Mouse (Mus musculus) MEL (cell line): ENCODE measurements around the gene Daglb. TPM values are rescaled to one million over a fixed set of nuclear protein-coding genes. Genes with fewer than 3 reads are reported as not detected.

Source experiments
- DNase-seq: peaks from one replicate; pipeline ENCODE4 v3.0.0; 2011; ENCODE audit warnings: low read depth, low spot score
- H3K27ac ChIP-seq: 2 replicates; pipeline ENCODE4 v1.5.1; 2012; ENCODE audit warnings: low read depth, mild to moderate bottlenecking, control low read depth, low read length, moderate library complexity; ENCODE audit not compliant: control insufficient read depth
- H3K27me3 ChIP-seq, 2 experiments: fragments of 150-350 bp in 1 of 2; sonication (generic) in 1 of 2; 2 replicates each; pipeline ENCODE4 v1.6.1; 2012; ENCODE audit warnings: low read length in 2 of 2, mild to moderate bottlenecking in 2 of 2, improper control_type of control experiment in 1 of 2, moderate library complexity in 1 of 2; ENCODE audit not compliant: insufficient read depth in 2 of 2, control insufficient read depth in 1 of 2
- H3K36me3 ChIP-seq, 2 experiments: 2 replicates each; pipeline ENCODE4 v1.6.1; 2012 to 2014; ENCODE audit warnings: low read length in 2 of 2, improper control_type of control experiment in 1 of 2, inconsistent platforms in 1 of 2, mild to moderate bottlenecking in 1 of 2; ENCODE audit not compliant: insufficient read depth in 2 of 2, control insufficient read depth in 1 of 2
- H3K4me1 ChIP-seq, 2 experiments: fragments of 150-350 bp in 1 of 2; sonication (generic) in 1 of 2; 2 replicates each; pipeline ENCODE4 v1.6.1; 2012; ENCODE audit warnings: low read length in 2 of 2, improper control_type of control experiment in 1 of 2, mild to moderate bottlenecking in 1 of 2; ENCODE audit not compliant: insufficient read depth in 2 of 2, control insufficient read depth in 1 of 2
- H3K4me3 ChIP-seq, 2 experiments: fragments of 150-350 bp in 1 of 2; sonication (generic) in 1 of 2; 2 replicates each; pipeline ENCODE4 v1.5.1; 2012; ENCODE audit warnings: low read depth in 2 of 2, low read length in 2 of 2, mild to moderate bottlenecking in 2 of 2, moderate library complexity in 2 of 2, control low read depth in 1 of 2, improper control_type of control experiment in 1 of 2; ENCODE audit not compliant: control insufficient read depth in 1 of 2, insufficient read depth in 1 of 2
- H3K79me2 ChIP-seq: 2 replicates; pipeline ENCODE4 v1.6.1; 2012; ENCODE audit warnings: mild to moderate bottlenecking, low read length, moderate library complexity; ENCODE audit not compliant: control insufficient read depth, poor library complexity, insufficient read depth
- H3K9ac ChIP-seq: 2 replicates; pipeline ENCODE4 v1.6.1; 2012; ENCODE audit warnings: low read depth, mild to moderate bottlenecking, control low read depth, low read length, moderate library complexity; ENCODE audit not compliant: control insufficient read depth, poor library complexity, severe bottlenecking
- H3K9me3 ChIP-seq: fragments of 150-350 bp; sonication (generic); replicated peaks from 2 replicates; pipeline ENCODE4 v1.6.1; 2012; ENCODE audit warnings: mild to moderate bottlenecking, low read length, improper control_type of control experiment, moderate library complexity; ENCODE audit not compliant: insufficient read depth
- CTCF ChIP-seq, 3 experiments: IDR thresholded peaks in 2 of 3; conservative IDR thresholded peaks in 1 of 3; 2 replicates each; pipeline ENCODE4 v1.5.1; 2011 to 2012; ENCODE audit warnings: low read length in 3 of 3, low read depth in 2 of 3, mild to moderate bottlenecking in 2 of 3, improper control_type of control experiment in 1 of 3, inconsistent platforms in 1 of 3, mixed read lengths in 1 of 3, moderate library complexity in 1 of 3; ENCODE audit not compliant: control insufficient read depth in 1 of 3, insufficient read depth in 1 of 3, poor library complexity in 1 of 3, severe bottlenecking in 1 of 3
- GABPA ChIP-seq: IDR thresholded peaks from 2 replicates; pipeline ENCODE4 v1.6.1; 2012; ENCODE audit warnings: low read depth, mild to moderate bottlenecking, inconsistent platforms, low read length, improper control_type of control experiment, moderate library complexity
- HCFC1 ChIP-seq: IDR thresholded peaks from 2 replicates; pipeline ENCODE4 v1.6.1; 2012; ENCODE audit warnings: low read depth, mild to moderate bottlenecking, inconsistent platforms, low read length, improper control_type of control experiment, moderate library complexity
- JUND ChIP-seq: IDR thresholded peaks from 2 replicates; pipeline ENCODE4 v1.6.1; 2011; ENCODE audit warnings: low read depth, mild to moderate bottlenecking, improper control_type of control experiment, low read length
- MYB ChIP-seq: IDR thresholded peaks from 2 replicates; pipeline ENCODE4 v1.6.1; 2011; ENCODE audit warnings: mild to moderate bottlenecking, low read depth, low read length, improper control_type of control experiment
- NRF1 ChIP-seq: IDR thresholded peaks from 2 replicates; pipeline ENCODE4 v1.6.1; 2014; ENCODE audit warnings: low read depth, mild to moderate bottlenecking, inconsistent platforms, low read length, improper control_type of control experiment, moderate library complexity; ENCODE audit not compliant: poor library complexity, insufficient read depth, severe bottlenecking
- POLR2A ChIP-seq, 2 experiments: IDR thresholded peaks; 2 replicates each; pipeline ENCODE4 v1.6.1; 2011 to 2012; ENCODE audit warnings: low read length in 2 of 2, mild to moderate bottlenecking in 2 of 2, control low read depth in 1 of 2, improper control_type of control experiment in 1 of 2, low read depth in 1 of 2, moderate library complexity in 1 of 2; ENCODE audit not compliant: control insufficient read depth in 1 of 2, insufficient read depth in 1 of 2, poor library complexity in 1 of 2
- POLR2AphosphoS5 ChIP-seq: IDR thresholded peaks from 2 replicates; pipeline ENCODE4 v1.6.1; 2012; ENCODE audit warnings: low read depth, borderline replicate concordance, mild to moderate bottlenecking, inconsistent platforms, low read length, moderate library complexity, mixed read lengths
- RAD21 ChIP-seq: IDR thresholded peaks from 2 replicates; pipeline ENCODE4 v1.6.1; 2011; ENCODE audit warnings: mild to moderate bottlenecking, low read depth, low read length, improper control_type of control experiment
- RCOR1 ChIP-seq: IDR thresholded peaks from 2 replicates; pipeline ENCODE4 v1.6.1; 2012; ENCODE audit warnings: low read depth, mild to moderate bottlenecking, inconsistent platforms, low read length, improper control_type of control experiment
- SIN3A ChIP-seq: IDR thresholded peaks from 2 replicates; pipeline ENCODE4 v1.6.1; 2012; ENCODE audit warnings: low read length, improper control_type of control experiment, inconsistent platforms
- SMC3 ChIP-seq: IDR thresholded peaks from 2 replicates; pipeline ENCODE4 v1.6.1; 2011; ENCODE audit warnings: low read depth, low read length, improper control_type of control experiment
- TAL1 ChIP-seq: IDR thresholded peaks from 2 replicates; pipeline ENCODE4 v1.6.1; 2012; ENCODE audit warnings: mild to moderate bottlenecking, inconsistent platforms, low read length, moderate library complexity, mixed read lengths
- ZKSCAN1 ChIP-seq: IDR thresholded peaks from 2 replicates; pipeline ENCODE4 v1.6.1; 2012; ENCODE audit warnings: low read depth, mild to moderate bottlenecking, inconsistent platforms, low read length, improper control_type of control experiment, moderate library complexity
- ZNF384 ChIP-seq: IDR thresholded peaks from 2 replicates; pipeline ENCODE4 v1.6.1; 2012; ENCODE audit warnings: low read depth, mild to moderate bottlenecking, inconsistent platforms, low read length, improper control_type of control experiment
- polyA plus RNA-seq, 2 experiments: library from polyadenylated mRNA; stranded (reverse) in 1 of 2; unstranded in 1 of 2; fragments of >175 nt in 1 of 2; fragments of >200 nt in 1 of 2; gene quantifications; 2 replicates each; pipeline versions ENCODE4 v1.2.1 to v1.2.4; 2012; ENCODE audit warnings: low replicate concordance in 2 of 2, low read depth in 1 of 2; ENCODE audit not compliant: insufficient read length in 2 of 2, insufficient read depth in 1 of 2, missing spikeins in 1 of 2
- total RNA-seq: library from RNA; depleted of rRNA; stranded (reverse); fragments of 300-350 nt; gene quantifications from 2 replicates; pipeline ENCODE4 v1.2.3, GENCODE M21; 2012

The Daglb gene
- total and polyA plus RNA-seq, 3 experiments = 8.9 to 10.4 TPM; not detected in 1

DNA sequence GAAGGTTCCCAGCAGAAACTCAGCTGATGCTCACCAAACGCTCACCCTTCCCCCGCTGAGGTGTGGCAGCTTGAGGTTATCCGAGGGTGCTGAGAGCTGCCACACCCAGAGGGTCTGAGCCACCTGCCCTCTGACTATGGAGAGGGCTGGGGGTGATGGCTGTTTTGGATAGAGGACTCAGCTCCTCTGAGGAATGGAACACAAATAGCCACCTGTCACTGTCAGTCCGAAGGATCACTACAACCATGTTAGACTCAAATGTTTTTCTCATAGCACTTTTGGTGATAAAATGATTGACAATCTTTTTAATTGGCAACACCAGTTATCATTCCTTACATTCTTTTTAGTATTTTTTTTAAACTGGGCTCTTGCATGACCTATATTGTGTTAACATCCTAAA lies 42.9 kb upstream of the Daglb start:
- Histone ChIP-seq H3K27ac (no peak overlapping the region), H3K36me3 (peaks cover 0 to 6% of the 10 kb centered on the region in 2 experiments; a peak in 3 of 4 replicates), H3K4me1 (peaks cover 0 to 5% of the 10 kb centered on the region in 2 experiments; a peak in 1 of 4 replicates)

DNA sequence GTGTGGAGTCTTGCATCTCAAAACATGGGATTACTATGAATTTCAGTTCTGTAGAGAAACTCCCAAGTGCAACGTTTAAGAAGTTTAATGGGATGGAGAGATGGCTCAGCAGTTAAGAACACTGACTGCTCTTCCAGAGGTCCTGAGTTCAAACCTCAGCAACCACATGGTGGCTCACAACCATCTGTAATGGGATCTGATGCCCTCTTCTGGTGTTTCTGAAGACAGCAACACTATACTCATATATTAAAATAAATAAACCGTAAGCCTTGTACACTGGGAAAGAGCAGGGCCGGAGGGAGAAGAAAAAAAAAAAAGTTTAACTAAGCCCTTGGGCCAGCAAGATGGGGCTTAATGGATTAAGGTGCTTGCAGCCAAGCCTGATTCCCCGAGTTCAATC lies 41.4 kb upstream of the Daglb start:
- no peaks in the 10 kb centered on the region for H3K9me3 ChIP-seq
- H3K9ac ChIP-seq = no peak overlapping the region
- peaks cover 0 to 3% of the 10 kb centered on the region in 2 experiments; a peak in 3 of 4 replicates for H3K36me3 ChIP-seq
- H3K27ac ChIP-seq = no peak overlapping the region
- no peak for DNase-seq
- no peak overlapping the region for H3K4me3 ChIP-seq
- TF ChIP-seq RCOR1 (no peak), CTCF (IDR thresholded peaks at IDR 0.05 in 2 of 3, conservative IDR thresholded peaks at IDR 0.05 in 1 of 3; ENCODE audit: control insufficient read depth in 1 of 3, insufficient read depth in 1 of 3, low read depth in 2 of 3, low read length in 3 of 3, poor library complexity in 1 of 3, severe bottlenecking in 1 of 3) (peak in 1 of 3 experiments; percentile 41; a peak in 2 of 6 replicates), RAD21 (no peak; the same call in 1 of the 2 replicates), JUND (no peak), MYB (no peak), POLR2A (IDR thresholded peaks at IDR 0.05; ENCODE audit: control insufficient read depth in 1 of 2, insufficient read depth in 1 of 2, low read depth in 1 of 2, low read length in 2 of 2, poor library complexity in 1 of 2) (no peak), HCFC1 (no peak), ZNF384 (no peak), GABPA (no peak), POLR2AphosphoS5 (no peak), SMC3 (0 out of 2 replicates have a peak, but pooled peaks have one; percentile 22), SIN3A (no peak; the same call in 1 of the 2 replicates)
- H3K79me2 ChIP-seq = no peaks in the 10 kb centered on the region
- H3K27me3 ChIP-seq = no peaks in the 10 kb centered on the region
- peaks cover 0 to 5% of the 10 kb centered on the region in 2 experiments; a peak in 1 of 4 replicates for H3K4me1 ChIP-seq

More for the DNA sequence above, 42.9 kb upstream of the Daglb start:
- H3K79me2 ChIP-seq = no peaks in the 10 kb centered on the region
- no peak overlapping the region for H3K4me3 ChIP-seq
- no peak overlapping the region for H3K9ac ChIP-seq
- H3K9me3 ChIP-seq = no peaks in the 10 kb centered on the region
- TF ChIP-seq NRF1 = no peak
- no peak for TF ChIP-seq TAL1
- no peak for TF ChIP-seq ZKSCAN1
- H3K27me3 ChIP-seq = no peaks in the 10 kb centered on the region
- no peak for DNase-seq
